Mouse (Mus musculus) E14TG2a.4 (cell line): ENCODE results near the gene Col23a1.

Experiments
- CTCF ChIP-seq: conservative IDR thresholded peaks from 2 replicates; pipeline ENCODE4 v1.5.1; 2014; ENCODE audit warnings: low read length
- NANOG ChIP-seq: IDR thresholded peaks from 2 replicates; pipeline ENCODE4 v1.6.1; 2014; ENCODE audit warnings: borderline replicate concordance, low read length, mixed read lengths

GRCm38 (mm10) chr11:51533128-51533533 lies 243.4 kb downstream of the Col23a1 start:
- TF ChIP-seq CTCF (no peak), NANOG (no peak)
